Mouse (Mus musculus): ENCODE measurements around the gene Plxnb1. TPM values are rescaled to one million over a fixed set of nuclear protein-coding genes. Genes with fewer than 3 reads are reported as not detected.

The Plxnb1 gene
- polyA plus RNA-seq, 1 experiment from 2014 or later: 18.2 TPM

GRCm38 (mm10) chr9:109114276-109114675 is 19.1 kb downstream of the Plxnb1 start:
- Histone ChIP-seq H3K4me3 (ENCODE audit: low read depth, low read length) (no peak overlapping the region), H3K27ac (ENCODE audit: low read depth, low read length) (no peak overlapping the region), H3K4me1 (replicated peaks; ENCODE audit: control insufficient read depth, insufficient read depth, low read length) (no peaks in the 10 kb centered on the region), H3K36me3 (ENCODE audit: control insufficient read depth, insufficient read depth, low read length) (peaks cover 42% of the 10 kb centered on the region), H3K9ac (ENCODE audit: low read depth, low read length) (no peak overlapping the region), H3K9me3 (ENCODE audit: control insufficient read depth, low read length) (no peaks in the 10 kb centered on the region), H3K4me2 (replicated peaks; ENCODE audit: low read depth, low read length) (no peak overlapping the region), H3K27me3 (ENCODE audit: control insufficient read depth, insufficient read depth, low read length) (no peaks in the 10 kb centered on the region)
- ATAC-seq (ENCODE audit: low FRiP score) (no peak), DNase-seq (ENCODE audit: low spot score) (no peak)
- WGBS: 96% methylated on average over 11 of the region's 11 CpGs

GRCm38 (mm10) chr9:109114871-109115270 is 19.7 kb downstream of the Plxnb1 start:
- H3K4me2 ChIP-seq (replicated peaks; ENCODE audit: low read depth, low read length): no peak overlapping the region
- DNase-seq (ENCODE audit: low spot score): no peak
- H3K36me3 ChIP-seq (ENCODE audit: control insufficient read depth, insufficient read depth, low read length): peaks cover 42% of the 10 kb centered on the region
- 87% methylated on average over 7 of the region's 7 CpGs for WGBS
- no peaks in the 10 kb centered on the region for H3K4me1 ChIP-seq (replicated peaks; ENCODE audit: control insufficient read depth, insufficient read depth, low read length)
- no peaks in the 10 kb centered on the region for H3K9me3 ChIP-seq (ENCODE audit: control insufficient read depth, low read length)
- no peak overlapping the region for H3K27ac ChIP-seq (ENCODE audit: low read depth, low read length)
- no peak overlapping the region for H3K4me3 ChIP-seq (ENCODE audit: low read depth, low read length)
- no peaks in the 10 kb centered on the region for H3K27me3 ChIP-seq (ENCODE audit: control insufficient read depth, insufficient read depth, low read length)
- H3K9ac ChIP-seq (ENCODE audit: low read depth, low read length): no peak overlapping the region
- ATAC-seq (ENCODE audit: low FRiP score): no peak

GRCm38 (mm10) chr9:109116205-109116604 is 21.0 kb downstream of the Plxnb1 start:
- H3K4me1 ChIP-seq (replicated peaks; ENCODE audit: control insufficient read depth, insufficient read depth, low read length): no peaks in the 10 kb centered on the region
- H3K9ac ChIP-seq (ENCODE audit: low read depth, low read length): no peak overlapping the region
- H3K9me3 ChIP-seq (ENCODE audit: control insufficient read depth, low read length): no peaks in the 10 kb centered on the region
- no peak overlapping the region for H3K4me3 ChIP-seq (ENCODE audit: low read depth, low read length)
- DNase-seq (ENCODE audit: low spot score) (no peak), ATAC-seq (ENCODE audit: low FRiP score) (no peak)
- peaks cover 41% of the 10 kb centered on the region for H3K36me3 ChIP-seq (ENCODE audit: control insufficient read depth, insufficient read depth, low read length)
- 95% methylated on average over 10 of the region's 10 CpGs for WGBS
- H3K27me3 ChIP-seq (ENCODE audit: control insufficient read depth, insufficient read depth, low read length): no peaks in the 10 kb centered on the region
- H3K27ac ChIP-seq (ENCODE audit: low read depth, low read length): no peak overlapping the region
- no peak overlapping the region for H3K4me2 ChIP-seq (replicated peaks; ENCODE audit: low read depth, low read length)

GRCm38 (mm10) chr9:109118106-109118505 is 22.9 kb downstream of the Plxnb1 start:
- Histone ChIP-seq H3K27me3 (ENCODE audit: control insufficient read depth, insufficient read depth, low read length) (no peaks in the 10 kb centered on the region), H3K9ac (ENCODE audit: low read depth, low read length) (no peak overlapping the region), H3K36me3 (ENCODE audit: control insufficient read depth, insufficient read depth, low read length) (peaks cover 27% of the 10 kb centered on the region), H3K4me2 (replicated peaks; ENCODE audit: low read depth, low read length) (no peak overlapping the region), H3K9me3 (ENCODE audit: control insufficient read depth, low read length) (no peaks in the 10 kb centered on the region), H3K27ac (ENCODE audit: low read depth, low read length) (no peak overlapping the region), H3K4me3 (ENCODE audit: low read depth, low read length) (no peak overlapping the region), H3K4me1 (replicated peaks; ENCODE audit: control insufficient read depth, insufficient read depth, low read length) (no peaks in the 10 kb centered on the region)
- DNase-seq (ENCODE audit: low spot score): no peak
- ATAC-seq (ENCODE audit: low FRiP score): no peak
- WGBS: 89% methylated on average over 4 of the region's 4 CpGs

GRCm38 (mm10) chr9:109119571-109119970 is 24.4 kb downstream of the Plxnb1 start:
- Histone ChIP-seq H3K36me3 (ENCODE audit: control insufficient read depth, insufficient read depth, low read length) (peaks cover 22% of the 10 kb centered on the region), H3K4me3 (ENCODE audit: low read depth, low read length) (no peak overlapping the region), H3K27me3 (ENCODE audit: control insufficient read depth, insufficient read depth, low read length) (no peaks in the 10 kb centered on the region), H3K4me1 (replicated peaks; ENCODE audit: control insufficient read depth, insufficient read depth, low read length) (no peaks in the 10 kb centered on the region), H3K4me2 (replicated peaks; ENCODE audit: low read depth, low read length) (no peak overlapping the region), H3K9me3 (ENCODE audit: control insufficient read depth, low read length) (no peaks in the 10 kb centered on the region), H3K27ac (ENCODE audit: low read depth, low read length) (no peak overlapping the region), H3K9ac (ENCODE audit: low read depth, low read length) (no peak overlapping the region)
- WGBS: 94% methylated on average over 9 of the region's 9 CpGs
- ATAC-seq (ENCODE audit: low FRiP score) (no peak), DNase-seq (ENCODE audit: low spot score) (no peak)

GRCm38 (mm10) chr9:109120956-109121355 is 25.8 kb downstream of the Plxnb1 start:
- peaks cover 11% of the 10 kb centered on the region for H3K36me3 ChIP-seq (ENCODE audit: control insufficient read depth, insufficient read depth, low read length)
- H3K4me1 ChIP-seq (replicated peaks; ENCODE audit: control insufficient read depth, insufficient read depth, low read length): no peaks in the 10 kb centered on the region
- ATAC-seq (ENCODE audit: low FRiP score) (no peak), DNase-seq (ENCODE audit: low spot score) (no peak)
- no peak overlapping the region for H3K9ac ChIP-seq (ENCODE audit: low read depth, low read length)
- 90% methylated on average over 6 of the region's 6 CpGs for WGBS
- H3K9me3 ChIP-seq (ENCODE audit: control insufficient read depth, low read length): no peaks in the 10 kb centered on the region
- no peak overlapping the region for H3K27ac ChIP-seq (ENCODE audit: low read depth, low read length)
- no peak overlapping the region for H3K4me3 ChIP-seq (ENCODE audit: low read depth, low read length)
- no peak overlapping the region for H3K4me2 ChIP-seq (replicated peaks; ENCODE audit: low read depth, low read length)
- no peaks in the 10 kb centered on the region for H3K27me3 ChIP-seq (ENCODE audit: control insufficient read depth, insufficient read depth, low read length)

- ATAC-seq (ENCODE audit: low FRiP score) (no peak), DNase-seq (ENCODE audit: low spot score) (peak; percentile 53)
- no peak overlapping the region for H3K4me3 ChIP-seq (ENCODE audit: low read depth, low read length)
- no peak overlapping the region for H3K27ac ChIP-seq (ENCODE audit: low read depth, low read length)
- H3K9me3 ChIP-seq (ENCODE audit: control insufficient read depth, low read length): no peaks in the 10 kb centered on the region
- H3K27me3 ChIP-seq (ENCODE audit: control insufficient read depth, insufficient read depth, low read length): no peaks in the 10 kb centered on the region
- 48% methylated on average over 2 of the region's 2 CpGs for WGBS
- H3K36me3 ChIP-seq (ENCODE audit: control insufficient read depth, insufficient read depth, low read length): peaks cover 5% of the 10 kb centered on the region
- no peaks in the 10 kb centered on the region for H3K4me1 ChIP-seq (replicated peaks; ENCODE audit: control insufficient read depth, insufficient read depth, low read length)
- no peak overlapping the region for H3K9ac ChIP-seq (ENCODE audit: low read depth, low read length)
- no peak overlapping the region for H3K4me2 ChIP-seq (replicated peaks; ENCODE audit: low read depth, low read length)
These were observed 27.4 kb downstream of the Plxnb1 start for GRCm38 (mm10) chr9:109122553-109123085.

- Histone ChIP-seq H3K27me3 (ENCODE audit: control insufficient read depth, insufficient read depth, low read length) (no peaks in the 10 kb centered on the region), H3K4me1 (replicated peaks; ENCODE audit: control insufficient read depth, insufficient read depth, low read length) (no peaks in the 10 kb centered on the region), H3K9me3 (ENCODE audit: control insufficient read depth, low read length) (no peaks in the 10 kb centered on the region), H3K4me2 (replicated peaks; ENCODE audit: low read depth, low read length) (no peak overlapping the region), H3K9ac (ENCODE audit: low read depth, low read length) (no peak overlapping the region), H3K4me3 (ENCODE audit: low read depth, low read length) (no peak overlapping the region), H3K27ac (ENCODE audit: low read depth, low read length) (no peak overlapping the region), H3K36me3 (ENCODE audit: control insufficient read depth, insufficient read depth, low read length) (peaks cover 5% of the 10 kb centered on the region; the same call in 1 of the 2 replicates)
- 67% methylated on average over 6 of the region's 6 CpGs for WGBS
- ATAC-seq (ENCODE audit: low FRiP score) (no peak), DNase-seq (ENCODE audit: low spot score) (no peak)
These were observed 28.1 kb downstream of the Plxnb1 start for GRCm38 (mm10) chr9:109123266-109123665.

GRCm38 (mm10) chr9:109124164-109124563 is 29.0 kb downstream of the Plxnb1 start:
- no peaks in the 10 kb centered on the region for H3K36me3 ChIP-seq (ENCODE audit: control insufficient read depth, insufficient read depth, low read length)
- WGBS: 92% methylated on average over 3 of the region's 3 CpGs
- H3K4me1 ChIP-seq (replicated peaks; ENCODE audit: control insufficient read depth, insufficient read depth, low read length): no peaks in the 10 kb centered on the region
- no peaks in the 10 kb centered on the region for H3K9me3 ChIP-seq (ENCODE audit: control insufficient read depth, low read length)
- ATAC-seq (ENCODE audit: low FRiP score): no peak
- no peak overlapping the region for H3K9ac ChIP-seq (ENCODE audit: low read depth, low read length)
- H3K27me3 ChIP-seq (ENCODE audit: control insufficient read depth, insufficient read depth, low read length): no peaks in the 10 kb centered on the region
- no peak for DNase-seq (ENCODE audit: low spot score)
- no peak overlapping the region for H3K4me2 ChIP-seq (replicated peaks; ENCODE audit: low read depth, low read length)
- no peak overlapping the region for H3K27ac ChIP-seq (ENCODE audit: low read depth, low read length)
- no peak overlapping the region for H3K4me3 ChIP-seq (ENCODE audit: low read depth, low read length)
